Mouse (Mus musculus): ENCODE results near the gene Fdps.

GRCm38 (mm10) chr3:89101459-89101811 is 324 bp downstream of the Fdps start:
- TF ChIP-seq POLR2A (IDR thresholded peaks at IDR 0.05; ENCODE audit: low read depth, low read length) (no peak), CTCF (IDR thresholded peaks at IDR 0.05; ENCODE audit: extremely low read depth, insufficient read length, insufficient replicate concordance, low read depth, low read length) (no peak)

Data from small intestine, adult 2 months (tissue).